Mouse (Mus musculus) activated CD4-positive, CD25-positive, alpha-beta regulatory T cell, adult 4 months (primary cell): ENCODE results near the gene Tenm3. TPM values are rescaled to one million over a fixed set of nuclear protein-coding genes. Genes with fewer than 3 reads are reported as not detected.
"Not testable (repeated sequence)": the region's sequence is repeated elsewhere in the genome, so short reads cannot be mapped to it uniquely, and the experiment has no call there.

Source experiments
- ATAC-seq: one replicate; pipeline ENCODE4 v1.8.0; 2017
- polyA plus RNA-seq, 2 experiments: library from polyadenylated mRNA; unstranded; fragments of 100-300 nt; shearing (Covaris generic); gene quantifications; one replicate each; pipeline ENCODE4 v1.2.1; 2017

Tenm3 gene
- polyA plus RNA-seq, 2 experiments from 2014 or later, result not detected

DNA sequence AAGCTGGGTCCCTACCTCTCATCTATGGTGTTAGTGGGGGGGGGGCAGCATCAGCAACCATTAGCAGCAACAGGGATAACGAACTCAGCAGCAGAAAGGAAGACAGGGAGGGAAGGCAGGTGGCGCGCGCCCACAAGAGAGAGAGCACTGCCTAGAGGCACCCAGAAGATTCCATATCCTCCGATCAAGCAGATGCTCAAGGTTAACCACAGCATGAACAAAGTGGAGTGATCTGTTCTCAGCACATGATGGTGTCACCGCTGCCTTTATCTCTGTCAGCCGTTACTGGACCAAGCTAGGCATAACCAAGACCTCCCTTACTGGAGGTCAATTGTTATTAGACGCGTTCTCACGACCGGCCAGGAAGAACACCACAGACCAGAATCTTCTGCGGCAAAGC is 655.2 kb downstream of the Tenm3 start:
- no peak for ATAC-seq

DNA sequence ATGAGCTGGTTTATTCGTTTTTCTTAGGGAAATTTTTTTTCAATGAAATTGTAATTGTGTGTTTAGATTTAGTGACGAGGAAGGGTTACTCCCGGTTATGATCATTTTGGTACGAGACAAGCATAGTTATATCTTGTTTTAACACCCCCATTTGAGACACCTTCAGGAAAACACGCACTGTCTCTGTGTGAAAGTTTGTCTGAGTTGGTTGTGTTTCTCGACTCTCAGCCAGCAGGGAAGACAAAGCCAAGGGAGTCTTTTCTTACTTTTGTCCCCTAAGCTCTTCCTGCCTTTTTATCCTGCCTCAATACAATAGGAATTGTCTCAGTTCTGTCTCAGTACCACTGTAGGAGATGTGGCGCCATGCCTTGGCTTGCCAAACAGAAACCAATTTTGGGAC is 660.0 kb downstream of the Tenm3 start:
- no peak for ATAC-seq

DNA sequence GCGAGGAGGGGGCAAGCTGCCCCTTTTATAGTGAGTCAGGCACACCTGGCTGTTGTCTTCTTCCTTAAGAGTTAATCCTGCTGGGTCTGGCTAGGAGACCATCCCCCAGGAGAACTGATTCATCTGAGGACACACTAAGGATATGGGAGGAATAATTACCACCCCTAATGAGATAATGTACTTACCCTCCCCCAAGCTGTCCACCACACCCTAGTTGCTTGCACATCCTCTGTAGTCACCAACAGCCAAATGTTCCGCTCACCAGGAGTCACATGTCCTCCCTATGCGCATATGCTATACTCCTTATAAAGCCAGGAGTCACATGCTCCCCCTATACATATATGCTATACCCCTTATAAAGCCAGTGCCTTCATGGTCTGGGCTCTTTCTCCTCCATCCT is 662.8 kb downstream of the Tenm3 start:
- ATAC-seq, result no peak

DNA sequence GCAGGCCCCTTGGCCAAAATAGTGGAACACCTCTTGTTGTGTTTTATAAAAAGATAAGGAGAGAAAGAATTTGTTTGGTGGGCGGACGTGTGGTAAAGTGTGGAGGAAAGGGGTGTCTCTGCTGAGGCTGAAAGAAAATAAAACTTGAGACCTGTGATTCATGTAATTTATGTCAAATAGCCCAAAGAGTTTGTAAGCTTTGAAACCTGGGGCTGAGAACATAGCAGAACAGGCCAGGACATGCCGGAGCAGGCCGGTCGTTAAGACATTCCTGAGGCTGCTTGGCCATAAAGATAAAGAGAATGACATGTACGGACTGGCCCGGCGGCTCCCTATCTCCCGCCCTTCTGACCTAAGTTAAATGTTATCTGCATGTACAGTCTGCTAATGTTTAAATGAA is 663.6 kb downstream of the Tenm3 start:
- ATAC-seq, result not testable (repeated sequence)

DNA sequence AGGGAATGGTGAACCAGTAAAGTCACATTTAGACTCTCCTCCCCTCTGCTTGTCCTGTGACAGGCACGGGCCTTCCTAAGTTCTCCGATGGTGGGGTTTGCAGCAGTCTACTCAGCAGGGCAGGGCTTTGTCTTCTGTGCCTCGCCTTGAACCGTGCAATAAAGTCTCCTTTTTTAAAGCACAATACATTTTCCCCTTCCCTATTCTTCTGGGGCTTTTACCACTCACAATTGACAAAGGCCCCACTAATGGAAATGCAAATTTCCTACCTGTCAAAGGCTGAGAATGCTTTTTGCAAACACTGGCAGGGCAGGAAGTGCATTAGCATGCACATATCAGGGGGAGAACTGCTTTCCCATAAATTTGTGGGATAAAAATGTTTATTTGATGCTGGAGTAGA is 664.8 kb downstream of the Tenm3 start:
- no peak for ATAC-seq

DNA sequence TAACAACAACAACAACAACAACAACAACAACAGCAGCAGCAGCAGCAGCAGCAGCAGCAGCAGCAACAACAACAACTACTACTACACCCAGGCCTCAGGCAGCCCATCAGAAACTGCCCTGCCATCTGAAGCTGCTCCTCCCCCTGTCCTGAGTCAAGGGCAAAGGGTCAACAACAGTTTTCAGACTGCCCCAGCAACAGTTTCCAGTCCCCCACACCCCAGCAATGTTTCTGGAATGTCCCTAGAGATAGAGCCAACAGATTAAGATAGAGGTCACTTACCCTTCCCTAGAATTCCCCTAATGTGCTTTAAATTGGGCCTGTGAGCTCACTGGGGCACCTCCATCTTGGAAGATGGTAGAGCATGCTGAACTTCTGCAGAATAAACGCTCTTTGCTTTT is 665.9 kb downstream of the Tenm3 start:
- no peak for ATAC-seq
